Mouse (Mus musculus) CD4-positive, CD25-positive, alpha-beta regulatory T cell, adult 4 months (primary cell): ENCODE results near the gene Ngf. TPM values are rescaled to one million over a fixed set of nuclear protein-coding genes. Genes with fewer than 3 reads are reported as not detected.

ENCODE experiments used
- ATAC-seq: one replicate; pipeline ENCODE4 v1.8.0; 2017
- polyA plus RNA-seq, 2 experiments: library from polyadenylated mRNA; unstranded; fragments of 100-300 nt; shearing (Covaris generic); gene quantifications; one replicate each; pipeline ENCODE4 v1.2.1; 2017

Ngf gene
- polyA plus RNA-seq, 2 experiments from 2014 or later = not detected

DNA sequence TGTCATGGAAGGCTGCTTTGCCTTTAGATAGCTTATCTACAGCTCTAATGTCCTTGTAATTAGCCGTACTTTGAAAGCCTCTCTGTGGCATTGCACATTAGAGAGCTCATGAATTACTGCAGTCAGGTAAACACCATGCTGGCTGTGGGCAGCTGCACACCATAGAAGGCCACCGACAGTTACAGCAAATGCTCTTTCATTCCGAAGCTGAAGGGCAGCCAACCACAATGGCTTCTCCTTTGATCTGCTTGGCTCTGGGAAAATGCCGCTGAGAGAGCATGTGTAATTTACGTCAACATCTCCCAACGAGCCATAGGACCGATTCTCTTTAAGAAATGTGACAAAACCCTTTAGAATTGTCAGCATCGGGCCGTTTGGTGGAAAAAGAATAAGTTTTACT is 38.7 kb downstream of the Ngf start:
- ATAC-seq = no peak

DNA sequence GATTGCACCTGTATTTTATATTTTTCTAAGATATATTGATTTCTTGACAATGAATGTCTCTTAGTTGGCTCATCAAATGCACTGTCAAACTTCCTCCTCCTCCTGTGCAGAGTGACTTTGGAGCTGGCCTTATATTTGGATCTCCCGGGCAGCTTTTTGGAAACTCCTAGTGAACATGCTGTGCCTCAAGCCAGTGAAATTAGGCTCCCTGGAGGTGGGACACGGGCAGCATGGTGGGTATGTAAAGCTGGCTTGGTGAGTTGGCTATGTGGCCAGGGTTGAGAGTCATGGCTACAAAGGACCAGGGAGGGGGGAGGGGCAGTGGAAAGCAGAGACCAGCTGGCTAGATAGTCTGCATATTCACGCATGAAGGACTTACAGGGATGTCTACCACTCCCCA is 39.9 kb downstream of the Ngf start:
- no peak for ATAC-seq

DNA sequence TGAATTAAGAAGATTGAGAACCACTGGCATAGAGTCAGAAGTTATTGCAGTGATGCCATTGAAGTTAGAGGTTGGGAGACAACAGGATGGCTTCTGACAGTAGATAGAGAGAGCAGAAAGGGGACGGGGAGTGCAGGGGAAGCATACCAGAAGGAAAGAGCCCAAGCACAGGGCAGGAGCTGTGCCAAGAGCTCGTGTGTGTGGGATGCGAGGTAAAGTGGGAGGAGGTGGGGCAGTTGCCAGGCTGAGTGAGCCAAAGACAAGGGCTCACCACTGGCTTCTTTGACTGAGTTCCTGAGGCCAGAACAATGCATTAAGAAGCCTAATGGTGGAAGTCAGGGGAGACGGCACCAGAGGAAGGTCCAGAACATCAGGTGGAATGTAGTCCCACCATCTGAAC is 47.2 kb downstream of the Ngf start:
- ATAC-seq = no peak

DNA sequence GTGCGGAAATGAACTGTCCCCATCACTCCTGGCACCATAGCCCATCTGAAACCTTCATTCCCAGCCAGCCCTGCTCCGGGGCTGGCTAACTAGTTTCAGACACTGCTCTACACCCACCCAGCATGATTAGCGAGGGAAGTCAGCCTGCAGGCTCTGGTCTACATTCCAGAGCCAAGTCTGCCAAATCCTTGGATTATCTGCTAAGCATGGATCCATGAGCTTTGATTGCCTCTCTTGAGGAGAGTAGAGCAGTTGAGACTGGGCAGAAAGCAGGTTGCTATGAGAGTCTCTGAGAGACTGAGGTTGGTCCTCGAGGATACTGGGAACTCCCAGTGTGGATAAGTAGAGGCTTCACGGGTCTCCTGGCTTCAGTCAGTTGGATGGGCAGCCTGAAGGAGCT is 51.3 kb downstream of the Ngf start:
- no peak for ATAC-seq

DNA sequence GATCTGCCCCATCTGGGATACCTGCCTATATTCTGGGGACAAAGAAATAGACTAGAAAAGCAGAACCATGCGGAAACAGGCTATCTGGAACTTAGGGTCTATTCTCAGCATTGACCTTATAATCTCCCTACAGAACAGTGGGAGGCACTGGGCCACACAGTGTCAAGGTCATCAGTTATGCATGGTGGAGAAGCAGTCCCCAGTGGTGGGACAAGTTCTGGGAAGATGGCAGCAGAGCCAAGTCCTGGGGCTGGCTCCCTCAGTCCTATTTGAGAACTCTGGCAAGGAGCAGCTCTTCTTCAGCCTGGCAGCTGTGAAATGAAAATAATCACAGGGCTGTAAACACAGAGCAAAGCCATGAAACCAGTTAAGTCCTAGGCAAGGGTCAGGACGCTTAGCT is 54.0 kb downstream of the Ngf start:
- no peak for ATAC-seq

DNA sequence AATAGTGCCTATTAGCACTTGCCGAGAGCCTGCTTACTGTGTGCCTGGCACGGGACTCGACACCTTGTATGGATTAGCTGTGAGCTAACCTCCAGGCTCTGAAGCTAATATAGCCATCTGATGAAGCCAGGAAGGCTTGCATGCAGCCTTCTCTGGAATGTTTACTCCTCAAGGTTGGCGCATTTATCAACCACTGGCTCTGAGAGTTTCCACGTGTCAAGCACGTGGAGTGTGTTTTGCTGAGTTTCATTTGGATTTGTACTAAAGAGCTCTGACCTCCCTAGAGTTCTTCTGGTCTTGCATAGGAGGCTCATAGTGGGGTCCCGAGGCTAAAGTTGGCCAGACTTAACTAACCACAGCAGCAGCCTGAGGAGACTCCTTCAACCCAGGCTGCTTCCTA is 55.2 kb downstream of the Ngf start:
- no peak for ATAC-seq

DNA sequence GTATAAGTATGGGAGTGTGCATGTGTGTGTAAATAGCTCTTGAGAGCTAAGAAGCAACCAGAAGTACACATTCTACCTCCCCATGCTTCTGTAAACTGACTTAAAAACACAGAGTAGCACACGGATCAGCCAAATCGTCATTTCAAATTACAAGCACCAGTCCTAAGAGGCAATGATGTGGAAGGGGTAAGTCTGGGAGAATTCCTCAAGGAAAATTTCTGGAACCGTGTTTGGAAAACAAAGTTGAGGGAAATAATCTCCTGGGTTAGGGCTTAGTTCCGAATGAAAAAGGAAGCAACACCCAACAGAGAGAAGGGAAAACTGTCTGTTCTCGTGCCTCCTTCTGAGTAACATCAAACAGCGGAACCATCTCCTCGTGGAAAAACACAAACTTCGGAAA is 56.1 kb downstream of the Ngf start:
- ATAC-seq = no peak

DNA sequence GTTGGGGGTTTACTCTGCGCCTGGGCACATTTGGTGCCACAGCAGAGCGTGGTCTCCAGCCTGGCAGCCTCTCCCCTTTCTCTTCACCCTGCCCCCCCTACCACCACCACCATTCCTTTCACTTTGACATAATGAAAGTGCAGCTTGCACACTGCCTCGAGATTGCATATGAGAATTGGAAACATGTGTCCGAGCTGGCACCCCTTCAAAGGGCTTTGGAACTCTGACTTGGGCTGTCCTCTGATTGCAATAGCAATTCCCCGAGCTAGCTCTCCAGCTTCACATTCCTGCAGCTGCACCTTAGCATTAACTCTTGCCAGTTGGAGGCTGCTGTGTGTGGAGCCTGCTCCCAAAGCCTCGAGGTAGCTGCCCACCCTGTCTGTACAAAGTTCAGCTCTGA is 56.8 kb downstream of the Ngf start:
- no peak for ATAC-seq

DNA sequence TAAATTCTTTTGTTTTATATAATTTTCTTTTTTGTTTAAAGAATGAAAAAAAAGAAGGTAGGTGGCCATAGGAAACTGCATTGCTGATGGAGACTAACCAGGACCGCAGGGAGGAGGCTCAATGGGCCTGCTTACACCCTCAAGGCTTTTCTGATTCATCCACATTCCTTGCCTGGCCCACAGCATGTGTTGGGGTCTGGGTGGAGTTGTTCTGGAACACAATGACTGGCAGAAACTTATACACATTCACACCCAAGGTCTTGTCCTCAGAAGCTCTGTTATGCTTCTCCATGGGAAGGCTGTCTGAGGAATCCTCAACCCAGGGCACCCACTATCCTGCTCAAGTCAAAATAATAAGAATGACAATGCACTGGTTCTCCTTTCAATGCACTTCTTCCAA is 65.0 kb downstream of the Ngf start:
- ATAC-seq = no peak

DNA sequence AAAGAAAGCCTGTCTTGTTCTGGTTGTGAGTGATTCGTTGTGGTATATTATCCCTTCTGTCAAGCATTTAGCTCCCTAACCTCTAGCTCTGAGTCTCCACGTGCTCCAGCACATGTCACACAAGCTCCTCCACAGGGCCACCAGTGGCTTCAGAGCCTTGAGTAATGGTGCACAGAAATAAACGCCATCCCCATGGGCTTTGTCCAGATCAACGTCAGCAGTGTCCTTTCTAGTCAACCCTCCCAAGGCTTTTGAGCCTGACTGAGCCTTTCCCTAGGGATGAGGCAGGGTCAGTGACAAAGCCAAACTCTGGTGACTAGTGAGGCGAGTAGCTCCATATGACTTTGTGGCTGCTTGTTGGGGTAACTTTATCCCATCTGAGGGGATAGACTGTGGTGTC is 73.9 kb downstream of the Ngf start:
- no peak for ATAC-seq

DNA sequence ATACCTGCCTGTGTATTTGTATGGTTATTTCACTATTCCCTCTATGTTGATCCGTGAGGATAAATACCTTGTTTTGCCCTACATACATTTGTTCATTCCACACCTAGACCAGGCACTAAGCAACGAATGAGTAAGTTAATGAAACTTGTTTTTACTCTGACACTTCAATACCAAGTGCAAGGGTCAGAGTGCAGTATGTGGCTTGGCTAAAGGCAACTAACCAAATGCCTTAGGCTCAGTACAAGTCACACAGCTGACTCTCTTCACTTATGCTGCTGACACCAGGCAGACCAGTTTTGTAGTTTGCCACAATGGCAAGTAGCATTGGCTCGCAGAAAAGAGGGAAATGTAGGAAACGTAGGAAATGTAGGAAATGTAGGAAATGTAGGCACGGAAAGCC is 77.8 kb downstream of the Ngf start:
- no peak for ATAC-seq

DNA sequence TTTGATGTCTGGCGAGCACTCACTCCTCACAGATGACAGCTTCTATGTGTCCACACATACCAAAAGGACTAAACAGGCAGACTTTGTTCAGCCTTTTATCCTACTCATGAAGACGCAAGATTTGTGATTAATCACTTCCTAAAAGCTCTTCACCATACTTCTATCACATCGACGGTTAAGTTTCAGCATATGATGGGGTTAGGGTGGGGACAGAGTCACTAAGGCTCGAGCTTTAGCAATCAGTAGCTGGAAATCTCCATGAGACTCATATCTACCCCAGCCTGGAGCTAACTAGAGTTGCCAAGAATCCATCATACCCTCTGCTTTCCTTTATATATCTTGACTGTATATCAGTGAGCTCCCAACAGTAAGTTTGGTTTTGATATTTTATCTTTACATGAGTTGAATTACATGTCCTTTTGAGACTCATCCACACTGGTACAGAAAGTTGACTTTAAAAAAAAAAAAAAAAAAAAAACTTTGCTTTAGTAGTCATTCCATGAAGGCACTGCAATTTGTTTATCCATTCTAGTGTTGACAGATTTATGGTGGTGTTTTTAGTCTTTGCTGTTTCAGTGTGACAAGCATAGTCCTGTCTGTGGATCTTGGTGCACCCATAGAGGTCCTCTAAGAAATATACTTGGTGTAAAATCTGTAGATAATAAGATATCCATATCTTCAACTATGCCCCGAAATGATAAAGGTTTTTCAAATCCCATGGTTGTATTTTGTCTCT is 84.4 kb downstream of the Ngf start:
- no peak for ATAC-seq

DNA sequence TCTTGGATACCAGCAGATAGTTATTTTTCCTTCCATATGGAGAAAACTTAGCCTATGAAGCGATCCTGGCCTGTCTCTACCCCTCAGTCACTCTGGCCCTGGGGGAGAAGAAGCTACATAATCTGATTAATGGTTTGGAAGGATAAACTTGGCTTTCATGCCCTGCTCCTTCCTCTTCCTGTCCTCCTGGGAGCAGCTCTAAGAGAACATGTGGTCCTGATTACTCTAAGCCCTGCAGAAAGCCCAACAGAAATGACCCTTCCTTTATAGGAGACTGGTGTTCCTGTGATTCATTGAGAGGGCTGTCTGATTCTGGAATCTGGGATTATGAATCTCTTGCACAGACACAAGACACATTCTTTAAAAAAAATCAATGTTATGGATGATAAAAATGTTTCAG is 86.4 kb downstream of the Ngf start:
- ATAC-seq = no peak

DNA sequence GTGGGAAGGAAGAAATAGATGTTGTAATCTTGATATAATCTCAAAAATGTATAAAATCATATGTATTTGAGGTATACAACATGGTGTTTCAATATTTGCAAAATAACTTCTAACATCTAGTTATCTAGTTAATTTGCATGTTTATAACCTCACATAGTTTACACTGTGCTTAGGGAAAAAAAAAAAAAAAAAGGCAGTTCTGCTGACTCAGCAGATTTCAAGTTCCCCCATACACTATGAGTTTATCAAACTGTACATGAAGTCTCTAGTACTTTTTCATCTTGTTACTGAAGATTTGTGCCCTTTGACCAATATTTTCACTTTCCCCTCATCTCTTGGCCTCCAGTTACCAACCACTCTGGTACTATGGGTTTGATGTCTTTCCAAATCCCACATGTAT is 86.9 kb downstream of the Ngf start:
- no peak for ATAC-seq
